ENCODE assay signal across 23 mouse cellular contexts in the genomic region with DNA sequence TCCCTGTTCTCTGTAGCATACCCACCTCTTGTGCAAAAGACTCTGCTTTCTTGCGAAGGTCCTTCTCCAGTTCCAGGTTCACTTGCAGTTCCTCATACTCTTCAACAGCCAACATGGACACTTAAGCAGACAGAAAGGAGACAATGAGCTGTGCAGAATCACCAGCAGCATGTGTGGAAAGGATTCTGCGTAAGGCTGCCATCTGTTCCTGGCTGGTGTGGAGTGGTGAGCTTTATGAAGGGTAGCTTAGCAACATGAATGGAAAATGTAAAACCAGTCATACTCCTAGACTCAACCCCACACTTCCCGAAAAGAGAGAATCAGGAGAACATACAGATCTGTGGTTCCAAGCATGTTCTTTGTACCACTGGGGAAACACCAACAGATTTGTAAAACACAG. TPM values are rescaled to one million over a fixed set of nuclear protein-coding genes. Genes with fewer than 3 reads are reported as not detected.
DNase-seq lines count a peak whose midpoint lies in the region; ATAC-seq and TF ChIP-seq lines count a peak whose summit lies in the region.
"Had no signal": no experiment of that assay in that cellular context is flagged by ENCODE, and none has a peak within 500 bp of the region (broad histone marks: within the 10 kb centered on the region; RNA-seq: fewer than 3 reads in every experiment).

No protein-coding gene starts in this region.

- peaks cover 40% of the 10 kb centered on the region for H3K36me3 ChIP-seq in forebrain, postnatal 0 days (ENCODE audit: insufficient read depth)
- H3K36me3 ChIP-seq: heart, embryonic 12.5 days; limb, embryonic 15.5 days; liver, embryonic 15.5 days; neural tube, embryonic 12.5 days had no signal

- peak; percentile 67 for DNase-seq in layer of hippocampus, adult 11-12 months (ENCODE audit: low spot score)
- no peak for DNase-seq in layer of hippocampus, postnatal 25 days (ENCODE audit: extremely low spot score in 1 of 2, low spot score in 1 of 2)
- DNase-seq in brain, adult 2 months (ENCODE audit: low read depth, low spot score) = peak; percentile 86
- DNase-seq in forebrain, postnatal 0 days = peak; percentile 77
- DNase-seq in layer of hippocampus, postnatal 36 days = peak; percentile 55 to 59
- no peak for DNase-seq in yolk sac, embryonic 10.5 days (ENCODE audit: low spot score)
- no peak for DNase-seq in ovary, postnatal 14 days (ENCODE audit: low spot score)
- no peak for DNase-seq in embryo, embryonic 9.5 days (ENCODE audit: extremely low spot score)
- DNase-seq: B cell, adult 2 months; cerebellum, adult 9-10 months; gastrocnemius, adult 2 months; heart, postnatal 14 days; kidney, adult 2 months; kidney, postnatal 14 days; thymus, postnatal 14 days had no signal

- no peaks in the 10 kb centered on the region for H3K4me1 ChIP-seq in forebrain, postnatal 0 days (ENCODE audit: insufficient read depth)
- H3K4me1 ChIP-seq: heart, embryonic 12.5 days; limb, embryonic 15.5 days; liver, embryonic 15.5 days; neural tube, embryonic 12.5 days had no signal

- H3K9me3 ChIP-seq in forebrain, postnatal 0 days (ENCODE audit: low read length) = no peaks in the 10 kb centered on the region
- H3K9me3 ChIP-seq: heart, embryonic 12.5 days; hindbrain, embryonic 13.5 days; limb, embryonic 15.5 days; liver, embryonic 15.5 days; neural tube, embryonic 12.5 days had no signal

- no peak overlapping the region for H3K4me3 ChIP-seq in forebrain, postnatal 0 days (ENCODE audit: low read depth, low read length)
- H3K4me3 ChIP-seq: gastrocnemius, adult 2 months; heart, embryonic 12.5 days; hindbrain, embryonic 13.5 days; limb, embryonic 15.5 days; liver, embryonic 15.5 days; neural tube, embryonic 12.5 days had no signal

- 65% methylated on average over 3 of the region's 3 CpGs for WGBS in forebrain, postnatal 0 days

- H3K27me3 ChIP-seq in forebrain, postnatal 0 days (ENCODE audit: insufficient read depth, low read length) = no peaks in the 10 kb centered on the region
- H3K27me3 ChIP-seq: hindbrain, embryonic 13.5 days; limb, embryonic 15.5 days; liver, embryonic 15.5 days; neural tube, embryonic 12.5 days had no signal

- ATAC-seq in forebrain, postnatal 0 days = peak; percentile 91
- ATAC-seq: inflammation-experienced regulatory T-cells, adult 6 months had no signal

- TF ChIP-seq CTCF in forebrain, postnatal 0 days (IDR thresholded peaks at IDR 0.05; ENCODE audit: low read depth) = no peak

- peak overlapping the region; percentile 23 for H3K27ac ChIP-seq in forebrain, postnatal 0 days (ENCODE audit: low read depth, low read length)
- H3K27ac ChIP-seq: gastrocnemius, adult 2 months; hindbrain, embryonic 13.5 days; limb, embryonic 15.5 days; liver, embryonic 15.5 days; macrophage; neural tube, embryonic 12.5 days had no signal

- H3K9ac ChIP-seq in forebrain, postnatal 0 days = no peak overlapping the region
- H3K9ac ChIP-seq: heart, embryonic 12.5 days; hindbrain, embryonic 13.5 days; limb, embryonic 15.5 days; liver, embryonic 15.5 days; neural tube, embryonic 12.5 days had no signal

- no peak overlapping the region for H3K4me2 ChIP-seq in forebrain, postnatal 0 days (ENCODE audit: low read depth)
- H3K4me2 ChIP-seq: heart, embryonic 12.5 days; hindbrain, embryonic 13.5 days; limb, embryonic 15.5 days; liver, embryonic 15.5 days; midbrain, embryonic 11.5 days; neural tube, embryonic 12.5 days had no signal

RNA-seq across cellular contexts. Expression of gene Shtn1, which starts 47.8 kb away (rescaled TPM):
- 10 to 100 TPM; 18.7 to 25.4 TPM for total RNA-seq in layer of hippocampus, postnatal 25 days (2021)
- 120 and 128 TPM in 2 replicates for total RNA-seq in forebrain, postnatal 0 days (2014; rRNA removed)
- 71.9 and 77.4 TPM in 2 replicates for polyA plus RNA-seq in forebrain, postnatal 0 days (2015; fragmentation: Nextera tagmentation; extraction: Ambion mirVana)
- 10 to 100 TPM; 18.8 to 20.3 TPM for total RNA-seq in layer of hippocampus, postnatal 36 days (2021)

Comparison
In these comparisons a context has a peak if more than half of its experiments do, and no peak if none do; other contexts are left out.
1. DNase-seq: peak in layer of hippocampus, adult 11-12 months (single experiment), brain, adult 2 months (single experiment), forebrain, postnatal 0 days (single experiment) and layer of hippocampus, postnatal 36 days (2 of 2); none in layer of hippocampus, postnatal 25 days (0 of 2), yolk sac, embryonic 10.5 days (single experiment), ovary, postnatal 14 days (single experiment) and embryo, embryonic 9.5 days (single experiment).